Mouse (Mus musculus): Measurements from ENCODE around the gene Irak1bp1.

The Irak1bp1 gene

GRCm38 (mm10) chr9:82877078-82877477 is 47.7 kb downstream of the Irak1bp1 start:
- DNase-seq (ENCODE audit: extremely low spot score, low spot score), result no peak

GRCm38 (mm10) chr9:82884177-82884576 is 54.8 kb downstream of the Irak1bp1 start:
- DNase-seq (ENCODE audit: extremely low spot score, low spot score), result no peak

GRCm38 (mm10) chr9:82888645-82889044 is 59.3 kb downstream of the Irak1bp1 start:
- DNase-seq (ENCODE audit: extremely low spot score, low spot score), result no peak
